Mouse (Mus musculus) spleen, postnatal 10 days (tissue): ENCODE measurements around the gene H13.
A peak's percentile ranks its signal among the peaks of the same experiment; 100 is the strongest.

Experiments used
- DNase-seq, 2 experiments: peaks; one replicate each; pipeline ENCODE4 v3.0.0; 2021 to 2022; ENCODE audit warnings: low spot score in 2 of 2

Gene H13

DNA sequence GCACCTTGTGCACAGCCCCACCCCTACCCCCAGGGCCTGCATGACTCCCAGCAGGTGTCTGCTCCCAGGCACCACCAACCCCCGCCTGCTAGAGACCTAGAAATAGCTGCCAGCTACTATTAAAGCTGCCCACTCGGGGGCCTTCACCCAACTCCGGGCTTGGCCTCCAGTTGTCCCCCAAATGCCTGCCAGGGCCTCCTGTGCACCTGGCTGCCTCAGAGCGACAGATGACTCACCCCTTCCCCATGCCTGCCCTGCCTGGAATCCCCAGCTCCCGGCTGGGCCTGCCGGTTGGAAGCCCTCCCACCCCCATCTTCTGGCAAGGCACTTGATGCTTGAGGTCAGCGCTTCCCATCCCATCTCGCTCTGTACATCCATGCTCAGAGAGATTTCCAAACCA, 31.5 kb downstream of the H13 start:
- DNase-seq: no peak

- DNase-seq: no peak
These were observed 34.5 kb downstream of the H13 start for GRCm38 (mm10) chr2:152703596-152704255.

- DNase-seq: no peak
These were observed 35.0 kb downstream of the H13 start for GRCm38 (mm10) chr2:152704256-152704605.

DNA sequence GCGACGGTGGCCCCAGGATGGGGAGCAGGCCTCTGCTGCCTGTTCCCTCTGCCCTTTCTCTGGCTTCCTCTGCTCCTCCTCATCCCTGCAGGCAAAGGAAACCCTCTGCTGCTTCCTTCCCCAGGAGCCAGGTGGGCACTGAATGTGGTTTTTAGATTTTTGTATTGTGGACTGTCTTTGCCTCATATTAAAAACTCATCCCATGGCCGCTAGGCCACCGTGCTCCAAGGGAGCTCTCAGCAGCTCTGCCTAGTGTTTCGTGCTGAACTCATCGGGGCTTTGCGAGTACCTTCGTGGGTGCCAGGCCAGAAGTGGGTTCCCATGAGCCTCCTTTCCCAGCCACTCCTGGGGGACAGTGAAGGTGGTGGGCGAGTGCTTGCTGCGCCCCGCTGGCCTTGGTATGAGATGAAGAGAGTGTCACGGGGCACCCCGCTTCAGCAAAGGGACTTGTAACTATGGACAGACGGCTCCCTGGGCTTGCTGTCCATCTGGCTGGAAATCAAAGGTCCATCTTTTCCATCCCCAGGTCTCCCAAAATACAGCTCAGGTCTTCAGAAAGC, 35.6 kb downstream of the H13 start:
- no peak for DNase-seq

- DNase-seq: no peak
These were observed 36.8 kb downstream of the H13 start for GRCm38 (mm10) chr2:152705993-152706571.

DNA sequence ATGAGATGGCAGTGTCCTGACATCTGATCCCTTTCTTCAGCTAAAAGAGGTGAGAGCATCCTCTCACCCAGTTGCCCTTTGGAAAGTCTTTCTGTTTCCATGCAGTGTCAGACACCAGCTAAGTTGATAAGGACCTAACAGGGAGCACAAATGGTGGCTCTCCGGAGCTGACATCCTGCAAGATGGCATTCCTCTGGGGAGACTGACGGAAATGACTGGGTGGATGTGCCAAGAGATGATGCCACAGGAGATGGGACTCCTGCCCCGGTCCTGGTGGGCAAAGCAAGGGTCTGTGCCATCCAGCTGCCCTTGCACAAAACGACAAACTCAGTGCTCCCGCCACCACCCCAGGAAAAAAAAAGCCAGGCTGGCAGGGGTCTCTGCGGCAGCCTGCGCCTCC, 37.9 kb downstream of the H13 start:
- no peak for DNase-seq

- peak in 1 of 2 experiments; percentile 55 for DNase-seq
These were observed 38.4 kb downstream of the H13 start for GRCm38 (mm10) chr2:152707627-152708026.

- no peak for DNase-seq
These were observed 39.8 kb downstream of the H13 start for GRCm38 (mm10) chr2:152709066-152709465.

GRCm38 (mm10) chr2:152716241-152716772, 47.0 kb downstream of the H13 start:
- no peak for DNase-seq

GRCm38 (mm10) chr2:152717652-152718051, 48.4 kb downstream of the H13 start:
- no peak for DNase-seq

DNA sequence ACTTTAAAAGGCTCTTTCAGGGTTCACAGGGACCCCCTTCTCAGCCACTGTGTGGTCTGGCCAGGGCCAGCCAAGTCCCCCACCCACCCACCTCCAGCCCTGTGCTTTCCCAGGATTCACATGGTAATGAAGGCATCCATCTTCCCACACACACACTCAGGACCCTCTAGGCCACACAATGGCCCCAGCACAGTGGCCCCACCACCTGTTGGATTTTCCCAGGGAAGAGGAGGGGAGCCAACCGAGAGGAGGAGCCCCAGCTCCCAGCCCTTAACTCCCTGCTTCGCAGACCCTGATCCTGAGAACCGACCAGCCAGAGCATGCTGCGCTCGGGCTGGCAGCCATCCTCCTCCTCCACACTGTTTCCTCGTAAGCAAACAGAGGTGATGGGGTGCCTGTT, 48.8 kb downstream of the H13 start:
- no peak for DNase-seq

- peak in 1 of 2 experiments; percentile 40 for DNase-seq
These were observed 54.5 kb downstream of the H13 start for GRCm38 (mm10) chr2:152723651-152724331.

- DNase-seq: no peak
These were observed 55.1 kb downstream of the H13 start for GRCm38 (mm10) chr2:152724332-152724723.

GRCm38 (mm10) chr2:152725178-152725750, 56.0 kb downstream of the H13 start:
- no peak for DNase-seq

DNA sequence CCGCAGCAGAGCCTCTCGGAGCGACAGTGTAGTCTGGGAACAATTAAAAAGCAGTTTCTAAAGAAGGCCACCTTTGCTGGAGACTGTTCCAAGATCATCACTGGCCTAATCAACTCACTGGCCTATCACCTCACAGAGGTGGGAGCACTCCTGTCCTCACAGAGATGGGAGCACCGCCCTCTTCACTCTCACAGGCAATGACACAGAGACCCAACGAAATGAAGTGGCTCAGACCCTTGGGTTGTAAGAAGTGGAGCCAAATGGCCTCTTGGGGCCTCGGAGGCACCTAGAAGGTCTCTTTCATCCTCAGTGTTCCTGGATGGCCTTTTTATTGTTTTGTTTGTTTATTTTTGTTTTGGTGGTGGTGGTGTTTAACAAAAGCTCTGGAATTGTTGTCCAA, 57.0 kb downstream of the H13 start:
- DNase-seq: no peak

DNA sequence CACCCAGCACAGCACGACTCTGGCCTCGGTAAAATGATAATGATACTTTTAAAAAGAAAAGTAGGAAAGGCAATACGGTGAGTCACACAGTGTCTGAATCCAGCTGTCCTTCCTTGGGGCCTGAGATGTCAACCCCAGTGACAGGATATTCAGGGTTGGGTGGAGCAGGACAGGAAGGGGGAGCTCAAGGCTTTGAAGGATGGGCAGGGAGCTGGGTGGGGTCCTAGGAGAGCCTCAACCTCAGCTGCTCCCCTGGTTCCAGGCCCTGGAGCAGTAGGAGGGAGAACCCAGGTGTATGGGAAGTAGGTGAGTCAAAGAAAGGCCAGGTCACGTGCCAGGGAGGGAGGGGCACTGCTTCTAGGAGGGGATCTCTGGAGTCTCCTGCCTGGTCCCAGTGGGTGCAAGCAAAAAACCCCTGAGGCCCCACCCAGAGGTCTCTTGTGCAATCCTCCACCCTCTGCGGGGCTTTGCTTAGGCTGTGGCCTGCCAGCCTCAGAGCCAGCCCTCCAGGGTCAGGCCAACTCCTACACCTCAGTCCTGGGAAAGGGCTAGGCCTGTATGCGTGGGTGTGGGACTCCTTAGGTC, 57.6 kb downstream of the H13 start:
- DNase-seq: no peak

- no peak for DNase-seq
These were observed 58.7 kb downstream of the H13 start for GRCm38 (mm10) chr2:152727795-152728510.

DNA sequence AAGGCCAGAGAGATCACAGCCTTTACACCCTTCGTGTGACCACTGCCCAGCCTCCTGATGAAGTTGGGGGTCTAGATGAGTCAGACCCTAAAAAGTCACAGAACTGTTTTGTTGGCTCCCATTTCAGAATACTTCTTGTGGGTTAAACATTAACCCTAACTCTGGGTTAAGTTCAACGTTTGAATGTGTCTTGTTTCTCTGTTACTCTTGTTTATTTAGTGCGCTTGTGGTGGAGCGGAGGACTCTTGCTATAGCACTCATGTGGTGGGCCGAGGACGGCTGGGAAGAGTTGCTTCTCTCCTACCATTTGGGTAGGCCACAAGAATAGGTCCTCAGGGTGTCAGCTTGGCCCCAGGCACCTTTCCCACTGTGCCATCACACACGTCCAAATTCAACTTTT, 59.3 kb downstream of the H13 start:
- no peak for DNase-seq

DNA sequence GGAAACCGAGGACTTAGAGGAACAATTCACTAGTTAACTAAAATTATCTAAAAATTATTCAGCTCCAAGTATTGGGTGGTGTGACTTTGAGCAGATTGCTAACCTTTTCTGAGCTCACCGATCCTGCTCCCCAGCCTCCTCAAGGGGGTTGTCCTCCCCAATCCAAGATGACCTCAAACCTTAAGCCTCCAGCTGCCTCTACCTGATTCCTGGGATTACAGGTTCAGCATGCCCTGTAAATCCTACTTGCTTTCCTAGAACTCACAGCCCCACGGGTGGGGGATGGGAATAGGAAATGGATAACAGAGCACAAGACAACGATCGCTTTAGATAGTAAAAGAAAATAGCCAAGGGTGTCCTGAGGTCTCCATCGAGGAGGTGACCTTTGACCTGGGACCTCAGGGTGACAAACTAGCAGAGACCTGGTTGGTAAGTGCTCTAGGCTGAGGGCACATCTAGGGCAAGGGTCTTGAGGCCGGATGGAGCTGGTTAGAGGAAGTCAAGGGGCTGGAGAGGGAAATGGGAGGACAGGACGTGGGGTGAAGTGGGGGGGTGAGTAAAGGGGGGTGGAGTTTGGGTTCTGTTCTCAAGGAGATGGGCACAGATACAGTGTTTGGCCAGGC, 59.9 kb downstream of the H13 start:
- no peak for DNase-seq

DNA sequence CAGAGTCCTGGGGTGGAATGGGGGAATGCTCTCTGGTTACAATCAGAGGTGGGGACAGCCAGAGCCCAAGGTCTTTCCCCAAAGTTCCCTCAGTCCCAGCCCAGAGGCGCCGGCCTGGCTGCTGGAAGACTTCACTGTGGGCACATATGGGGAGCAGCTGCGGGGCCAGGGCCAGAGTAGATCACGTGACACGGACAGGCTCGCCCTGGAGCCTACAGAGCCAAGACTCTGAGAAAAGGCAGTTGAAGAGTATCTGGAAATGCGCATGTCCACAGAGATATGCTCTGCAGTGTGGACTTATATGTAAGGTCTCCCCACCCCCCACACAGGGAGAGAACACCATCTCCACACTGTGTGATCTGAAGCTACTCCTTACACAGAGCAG, 60.4 kb downstream of the H13 start:
- no peak for DNase-seq

DNA sequence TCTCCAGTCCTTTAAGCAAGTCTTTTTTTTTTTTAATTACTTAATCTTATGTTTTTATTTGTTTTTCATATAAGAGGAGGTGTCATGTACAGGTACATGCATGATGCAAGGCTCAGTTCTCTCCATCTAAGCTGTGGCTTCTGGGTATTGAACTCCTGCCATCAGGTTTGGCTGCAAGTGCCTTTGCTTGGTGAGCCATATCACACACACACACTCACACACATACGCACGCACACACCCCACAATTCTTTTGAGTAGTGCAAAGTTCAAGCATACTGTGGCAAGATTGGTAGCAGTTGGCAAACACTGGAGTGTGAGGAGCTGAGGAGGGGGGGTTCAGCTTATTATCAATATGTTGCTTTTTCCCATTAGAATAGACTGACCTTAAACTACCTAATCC, 63.9 kb downstream of the H13 start:
- DNase-seq: no peak
